Mouse (Mus musculus): ENCODE data around the gene Pf4. TPM values are rescaled to one million over a fixed set of nuclear protein-coding genes. Genes with fewer than 3 reads are reported as not detected.

The Pf4 gene
- polyA plus RNA-seq, 1 experiment from 2014 or later = 96.3 TPM

DNA sequence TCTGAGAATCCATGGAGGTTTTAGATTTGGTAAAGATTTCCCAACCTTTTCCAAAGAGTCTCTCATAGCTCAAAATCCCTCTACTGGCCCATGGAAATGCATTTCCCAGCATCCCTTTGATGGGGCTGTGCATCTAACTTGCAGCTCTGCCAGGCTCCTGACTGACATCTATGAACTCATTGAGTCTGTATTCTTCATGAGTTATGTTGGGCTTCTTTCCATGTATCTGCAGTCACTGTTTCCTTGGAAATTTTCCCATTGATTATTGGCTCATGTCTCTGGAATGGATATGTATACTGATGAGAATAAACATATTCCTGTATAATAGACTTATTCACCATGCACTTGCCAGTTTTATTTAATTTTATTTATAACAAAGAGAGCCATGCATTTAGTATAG, 33.8 kb downstream of the Pf4 start:
- no peak overlapping the region for H3K27ac ChIP-seq (ENCODE audit: low read depth, low read length)
- no peak overlapping the region for H3K4me2 ChIP-seq
- H3K36me3 ChIP-seq (ENCODE audit: control insufficient read depth, insufficient read depth, low read length) = no peaks in the 10 kb centered on the region
- H3K9me3 ChIP-seq (ENCODE audit: control insufficient read depth, low read length) = no peaks in the 10 kb centered on the region
- ATAC-seq (ENCODE audit: low FRiP score) (no peak), DNase-seq (ENCODE audit: low spot score, missing footprints) (no peak)
- no peak overlapping the region for H3K9ac ChIP-seq (ENCODE audit: low read length)
- H3K4me3 ChIP-seq (ENCODE audit: low read depth, low read length) = no peak overlapping the region
- H3K27me3 ChIP-seq (ENCODE audit: control insufficient read depth, insufficient read depth, low read length) = no peaks in the 10 kb centered on the region
- no peaks in the 10 kb centered on the region for H3K4me1 ChIP-seq (ENCODE audit: control insufficient read depth, insufficient read depth, low read length)

DNA sequence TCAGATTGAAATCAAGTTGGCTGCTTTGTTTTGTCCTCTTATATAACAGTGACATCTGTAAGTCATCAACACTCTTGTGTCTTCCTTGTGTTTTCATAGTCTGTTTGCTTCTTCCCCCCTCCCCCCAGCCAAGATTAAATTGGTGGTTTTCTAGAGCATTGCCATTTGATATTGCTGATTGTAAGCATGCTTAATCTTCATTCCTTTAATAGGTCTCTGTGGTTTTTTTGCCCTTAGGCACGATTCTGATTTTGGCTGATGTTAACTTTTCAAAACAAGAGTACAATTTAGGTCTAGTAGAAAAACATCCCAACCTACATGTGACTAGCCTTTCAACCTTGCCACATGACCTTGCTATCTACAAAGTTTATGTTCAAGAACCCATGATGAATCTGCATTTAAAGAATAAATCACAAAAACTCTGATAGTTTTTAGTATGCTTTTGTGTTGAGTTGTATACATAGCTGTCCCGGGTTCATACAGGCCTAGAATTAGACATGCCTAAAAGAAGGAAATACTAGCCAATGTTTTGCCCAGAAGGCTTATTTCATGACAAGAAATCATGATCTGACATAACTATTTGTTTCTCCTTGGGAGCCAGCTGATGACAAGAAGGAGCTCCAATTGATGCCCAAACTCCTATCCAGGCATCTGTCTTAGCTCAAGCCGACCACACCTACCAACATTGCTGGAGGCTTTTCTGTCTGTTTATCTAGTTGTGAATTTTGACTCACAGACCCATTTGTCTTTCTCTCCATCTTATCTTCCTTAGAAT, 35.1 kb downstream of the Pf4 start:
- H3K4me2 ChIP-seq = no peak overlapping the region
- 85% methylated on average over 3 of the region's 3 CpGs for WGBS
- H3K36me3 ChIP-seq (ENCODE audit: control insufficient read depth, insufficient read depth, low read length) = no peaks in the 10 kb centered on the region
- ATAC-seq (ENCODE audit: low FRiP score) = no peak
- no peak overlapping the region for H3K9ac ChIP-seq (ENCODE audit: low read length)
- H3K4me3 ChIP-seq (ENCODE audit: low read depth, low read length) = no peak overlapping the region
- DNase-seq (ENCODE audit: low spot score, missing footprints) = no peak
- no peaks in the 10 kb centered on the region for H3K4me1 ChIP-seq (ENCODE audit: control insufficient read depth, insufficient read depth, low read length)
- no peaks in the 10 kb centered on the region for H3K27me3 ChIP-seq (ENCODE audit: control insufficient read depth, insufficient read depth, low read length)
- H3K27ac ChIP-seq (ENCODE audit: low read depth, low read length) = no peak overlapping the region
- H3K9me3 ChIP-seq (ENCODE audit: control insufficient read depth, low read length) = no peaks in the 10 kb centered on the region

DNA sequence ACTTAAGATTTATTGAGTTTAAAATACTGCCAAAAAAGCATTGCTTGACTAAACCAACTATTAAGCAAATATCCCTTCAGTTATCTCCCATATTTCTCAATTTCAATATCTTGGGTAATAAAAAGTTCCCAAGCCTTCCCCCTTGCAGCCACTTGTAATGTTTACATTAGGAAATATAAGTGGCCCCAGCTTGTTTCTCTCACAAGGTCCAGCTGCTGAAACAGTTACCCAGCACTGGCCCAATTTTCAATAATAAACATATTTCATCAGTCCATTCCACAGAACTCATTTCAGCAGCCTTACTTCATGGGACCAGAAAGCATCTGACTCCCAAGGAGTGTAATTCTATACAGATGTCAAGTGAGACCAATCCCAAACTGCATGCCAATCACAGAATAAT, 47.5 kb downstream of the Pf4 start:
- no peaks in the 10 kb centered on the region for H3K36me3 ChIP-seq (ENCODE audit: control insufficient read depth, insufficient read depth, low read length)
- H3K9ac ChIP-seq (ENCODE audit: low read length) = no peak overlapping the region
- no peak overlapping the region for H3K4me2 ChIP-seq
- H3K4me3 ChIP-seq (ENCODE audit: low read depth, low read length) = no peak overlapping the region
- no peaks in the 10 kb centered on the region for H3K9me3 ChIP-seq (ENCODE audit: control insufficient read depth, low read length)
- H3K27me3 ChIP-seq (ENCODE audit: control insufficient read depth, insufficient read depth, low read length) = no peaks in the 10 kb centered on the region
- no peaks in the 10 kb centered on the region for H3K4me1 ChIP-seq (ENCODE audit: control insufficient read depth, insufficient read depth, low read length)
- DNase-seq (ENCODE audit: low spot score, missing footprints) = no peak
- ATAC-seq (ENCODE audit: low FRiP score) = no peak
- H3K27ac ChIP-seq (ENCODE audit: low read depth, low read length) = no peak overlapping the region

Small RNAs within 50 kb of the gene (microRNA-seq; reads per million reads assigned to microRNA genes)
- not detected for gene Gm24322

Other genes with a start within 250 kb of the Pf4 start
- gene 5830473C10Rik, start 211.3 kb upstream of the Pf4 start, polyA plus RNA-seq (2014; fragmentation: Nextera tagmentation; extraction: Ambion mirVana) = not detected in 2 replicates
- gene Rassf6, start 131.8 kb upstream of the Pf4 start, polyA plus RNA-seq (2014; fragmentation: Nextera tagmentation; extraction: Ambion mirVana) = 0.27 and 0.34 TPM in 2 replicates
- gene Cxcl5, start 13.1 kb upstream of the Pf4 start, polyA plus RNA-seq (2014; fragmentation: Nextera tagmentation; extraction: Ambion mirVana) = 0.11 and 0.26 TPM in 2 replicates
- 16.5 and 19.5 TPM in 2 replicates for gene Ppbp, start 3.9 kb upstream of the Pf4 start, polyA plus RNA-seq (2014; fragmentation: Nextera tagmentation; extraction: Ambion mirVana)
- not detected in 2 replicates for gene Cxcl3, start 13.7 kb downstream of the Pf4 start, polyA plus RNA-seq (2014; fragmentation: Nextera tagmentation; extraction: Ambion mirVana)
- not detected in 2 replicates for gene Cxcl15, start 22.1 kb downstream of the Pf4 start, polyA plus RNA-seq (2014; fragmentation: Nextera tagmentation; extraction: Ambion mirVana)
- not detected in 2 replicates for gene Cxcl1, start 118.8 kb downstream of the Pf4 start, polyA plus RNA-seq (2014; fragmentation: Nextera tagmentation; extraction: Ambion mirVana)
- not detected in 2 replicates for gene Cxcl2, start 131.4 kb downstream of the Pf4 start, polyA plus RNA-seq (2014; fragmentation: Nextera tagmentation; extraction: Ambion mirVana)
- gene Mthfd2l, start 158.7 kb downstream of the Pf4 start, polyA plus RNA-seq (2014; fragmentation: Nextera tagmentation; extraction: Ambion mirVana) = 105 and 107 TPM in 2 replicates

Data from midbrain, embryonic 11.5 days (tissue).